Mouse (Mus musculus) kidney, adult 2 months (tissue): Measurements from ENCODE around the gene Syt9.

ENCODE experiments used
- CTCF ChIP-seq: fragments of 200-500 bp; conservative IDR thresholded peaks from 2 replicates; pipeline ENCODE4 v1.5.1; 2011; ENCODE audit warnings: low read depth, mild to moderate bottlenecking, control low read depth, low read length, moderate library complexity, mixed read lengths; ENCODE audit not compliant: insufficient read depth, insufficient read length
- POLR2A ChIP-seq: fragments of 200-500 bp; IDR thresholded peaks from one replicate; pipeline ENCODE4 v1.6.1; 2011; ENCODE audit warnings: low read depth, low read length, control low read depth

- TF ChIP-seq POLR2A (no peak), CTCF (no peak)
Observed at GRCm38 (mm10) chr7:107516704-107517410, 146.3 kb downstream of the Syt9 start.
